Mouse (Mus musculus) heart, adult 2 months (tissue): Measurements from ENCODE around the gene Phf3. TPM values are rescaled to one million over a fixed set of nuclear protein-coding genes. Genes with fewer than 3 reads are reported as not detected.

Source experiments
- DNase-seq, 2 experiments: peaks; one replicate each; pipeline ENCODE4 v3.0.0; 2021
- H3K27ac ChIP-seq: fragments of 200-600 bp; 2 replicates; pipeline ENCODE4 v1.8.1; 2022
- H3K27me3 ChIP-seq: fragments of 200-500 bp; 2 replicates; pipeline ENCODE4 v1.6.1; 2012; ENCODE audit warnings: mild to moderate bottlenecking, low read length, inconsistent platforms, mixed read lengths; ENCODE audit not compliant: control insufficient read depth, insufficient read depth
- H3K36me3 ChIP-seq: fragments of 200-500 bp; 2 replicates; pipeline ENCODE4 v1.6.1; 2012; ENCODE audit warnings: low read length, inconsistent platforms; ENCODE audit not compliant: control insufficient read depth, insufficient read depth
- H3K4me1 ChIP-seq: fragments of 200-500 bp; 2 replicates; pipeline ENCODE4 v1.6.1; 2011; ENCODE audit warnings: low read length; ENCODE audit not compliant: control insufficient read depth, insufficient read depth
- H3K4me3 ChIP-seq: fragments of 200-600 bp; 2 replicates; pipeline ENCODE4 v1.8.1; 2022
- H3K79me2 ChIP-seq: fragments of 200-500 bp; replicated peaks from 2 replicates; pipeline ENCODE4 v1.6.1; 2012; ENCODE audit warnings: mild to moderate bottlenecking, inconsistent platforms, low read length, moderate library complexity, mixed read lengths; ENCODE audit not compliant: control insufficient read depth, insufficient read depth
- H3K9ac ChIP-seq: fragments of 200-500 bp; 2 replicates; pipeline ENCODE4 v1.6.1; 2012; ENCODE audit warnings: low read depth, mild to moderate bottlenecking, control low read depth, inconsistent platforms, low read length, mixed read lengths
- CTCF ChIP-seq: fragments of 200-600 bp; IDR thresholded peaks from 2 replicates; pipeline ENCODE4 v1.8.1; 2022; ENCODE audit warnings: antibody characterized with exemption, mild to moderate bottlenecking, moderate library complexity
- EP300 ChIP-seq: fragments of 200-500 bp; IDR thresholded peaks from 2 replicates; pipeline ENCODE4 v1.6.1; 2011; ENCODE audit warnings: low read depth, low read length, control low read depth; ENCODE audit not compliant: insufficient read depth
- POLR2A ChIP-seq: fragments of 200-500 bp; IDR thresholded peaks from 2 replicates; pipeline ENCODE4 v1.6.1; 2011; ENCODE audit warnings: mild to moderate bottlenecking, low read depth, low read length, control low read depth; ENCODE audit not compliant: insufficient read depth
- WGBS: fragments of 180-500 bp; shearing (Covaris S2); methylation state at CpG from one replicate; pipeline ENCODE4 v1.1.7; 2018; 5-methylcytosine and 5-hydroxymethylcytosine counted together
- intact Hi-C: fragments of 180-260 bp; cut with DNase I; formaldehyde crosslinking; loops from one replicate; pipeline ENCODE4 v1.15.1; 2025
- polyA plus RNA-seq: library from polyadenylated mRNA; depleted of rRNA; stranded (reverse); fragments of >200 nt; gene quantifications from 2 replicates; pipeline ENCODE4 v1.2.3, GENCODE M21; 2012
- total RNA-seq, 2 experiments: library from RNA; stranded (reverse); gene quantifications; 2 replicates each; pipeline ENCODE4 v1.2.3; 2021

Gene Phf3
- total and polyA plus RNA-seq, 3 experiments = 9.5 to 38.3 (median 34.8) TPM

DNA sequence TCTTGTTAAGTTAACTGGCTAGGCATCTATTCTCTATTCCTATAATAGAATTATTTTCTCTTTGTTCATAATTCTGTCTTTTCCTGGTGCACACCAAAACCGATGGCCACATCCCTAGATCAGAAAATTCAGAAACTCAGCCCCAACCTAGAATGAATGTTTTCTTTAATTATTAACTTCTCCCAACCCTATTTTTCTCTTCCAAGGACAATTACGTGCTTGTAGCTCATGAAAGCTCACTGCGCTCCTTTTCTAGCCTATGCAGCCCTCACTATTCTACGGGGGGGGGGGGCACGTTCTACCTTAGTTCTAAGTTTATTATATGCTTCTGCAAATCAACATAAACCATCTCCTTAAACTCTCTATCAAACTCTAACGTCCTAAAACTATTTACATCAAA is 90.0 kb downstream of the Phf3 start:
- Histone ChIP-seq H3K4me3 (no peak overlapping the region), H3K79me2 (no peaks in the 10 kb centered on the region), H3K9ac (no peak overlapping the region), H3K27ac (no peak overlapping the region), H3K36me3 (no peaks in the 10 kb centered on the region), H3K4me1 (no peaks in the 10 kb centered on the region), H3K27me3 (no peaks in the 10 kb centered on the region)
- WGBS = 77% methylated on average over 6 of the region's 6 CpGs
- DNase-seq = no peak
- intact Hi-C loops = loop anchor here (5.0 kb wide), 1 partner anchor 99 kb away; no protein-coding TSS in a partner anchor
- TF ChIP-seq POLR2A (no peak), EP300 (no peak), CTCF (no peak)

GRCm38 (mm10) chr1:30780293-30780692 is 93.4 kb downstream of the Phf3 start:
- Histone ChIP-seq H3K79me2 (no peaks in the 10 kb centered on the region), H3K9ac (no peak overlapping the region), H3K27ac (no peak overlapping the region), H3K27me3 (no peaks in the 10 kb centered on the region), H3K4me3 (no peak overlapping the region), H3K36me3 (no peaks in the 10 kb centered on the region), H3K4me1 (no peaks in the 10 kb centered on the region)
- DNase-seq = no peak
- 48% methylated on average over 6 of the region's 6 CpGs for WGBS
- TF ChIP-seq CTCF = peak; percentile 77
- no peak for TF ChIP-seq POLR2A
- intact Hi-C loops = loop anchor here (5.0 kb wide), 1 partner anchor 102 kb away; no protein-coding TSS in a partner anchor

GRCm38 (mm10) chr1:30779562-30779961 is 94.2 kb downstream of the Phf3 start:
- H3K36me3 ChIP-seq = no peaks in the 10 kb centered on the region
- no peaks in the 10 kb centered on the region for H3K4me1 ChIP-seq
- TF ChIP-seq EP300 (no peak), CTCF (no peak), POLR2A (no peak)
- intact Hi-C loops = loop anchor here (5.0 kb wide), 1 partner anchor 153 kb away; no protein-coding TSS in a partner anchor
- H3K79me2 ChIP-seq = no peaks in the 10 kb centered on the region
- no peak overlapping the region for H3K4me3 ChIP-seq
- DNase-seq = no peak
- WGBS = 69% methylated on average over 3 of the region's 3 CpGs
- H3K9ac ChIP-seq = no peak overlapping the region
- H3K27me3 ChIP-seq = no peaks in the 10 kb centered on the region
- no peak overlapping the region for H3K27ac ChIP-seq

DNA sequence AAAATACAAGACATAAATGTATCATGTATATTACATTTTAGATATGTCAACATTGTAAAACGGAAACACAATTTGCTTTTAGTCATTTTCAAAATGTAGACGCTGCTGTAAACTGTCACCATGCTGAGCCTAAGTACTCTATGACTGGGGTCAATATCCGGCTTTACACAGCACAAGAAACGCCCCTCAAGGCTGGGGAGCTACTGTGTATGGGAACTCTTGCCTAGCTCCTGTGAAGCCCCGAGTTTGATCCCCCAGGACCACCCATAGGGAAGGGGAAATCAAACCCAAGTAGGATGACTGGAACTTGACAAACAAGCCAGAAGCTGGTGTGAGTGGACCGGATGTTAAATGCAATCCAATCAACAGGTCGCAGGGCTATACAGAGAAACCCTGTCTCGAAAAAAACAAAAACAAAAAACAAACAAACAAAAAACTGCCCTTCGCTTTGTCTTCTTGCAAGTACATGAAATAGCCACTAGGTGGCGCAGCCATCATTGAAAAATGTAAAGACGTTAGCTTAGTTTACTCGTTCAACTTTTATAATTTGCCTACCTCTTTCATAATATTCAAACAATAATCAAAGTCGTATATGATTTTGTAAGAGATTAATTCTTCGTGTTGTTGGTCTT is 95.2 kb downstream of the Phf3 start:
- Histone ChIP-seq H3K9ac (no peak overlapping the region), H3K4me3 (no peak overlapping the region), H3K27me3 (no peaks in the 10 kb centered on the region), H3K36me3 (no peaks in the 10 kb centered on the region), H3K79me2 (no peaks in the 10 kb centered on the region), H3K27ac (no peak overlapping the region), H3K4me1 (no peaks in the 10 kb centered on the region)
- TF ChIP-seq EP300 = no peak
- TF ChIP-seq CTCF = peak; percentile 99; the same call in 1 of the 2 replicates
- intact Hi-C loops = loop anchor here (1.0 to 5.0 kb wide), 2 partner anchors 154 to 376 kb away; no protein-coding TSS in a partner anchor
- no peak for DNase-seq
- WGBS = 15% methylated on average over 14 of the region's 14 CpGs

- intact Hi-C loops = loop anchor here (5.0 kb wide), 1 partner anchor 156 kb away; no protein-coding TSS in a partner anchor
- H3K27ac ChIP-seq = no peak overlapping the region
- WGBS = 40% methylated on average over 2 of the region's 2 CpGs
Observed at GRCm38 (mm10) chr1:30776196-30776595, 97.5 kb downstream of the Phf3 start.

GRCm38 (mm10) chr1:30773662-30774061 is 100.1 kb downstream of the Phf3 start:
- no peaks in the 10 kb centered on the region for H3K27me3 ChIP-seq
- TF ChIP-seq POLR2A (no peak), EP300 (no peak), CTCF (no peak)
- 71% methylated on average over 6 of the region's 6 CpGs for WGBS
- H3K4me1 ChIP-seq = no peaks in the 10 kb centered on the region
- intact Hi-C loops = no loop called here
- H3K79me2 ChIP-seq = no peaks in the 10 kb centered on the region
- no peak overlapping the region for H3K4me3 ChIP-seq
- H3K36me3 ChIP-seq = no peaks in the 10 kb centered on the region
- no peak for DNase-seq
- no peak overlapping the region for H3K27ac ChIP-seq
- no peak overlapping the region for H3K9ac ChIP-seq

More at GRCm38 (mm10) chr1:30776196-30776595, 97.5 kb downstream of the Phf3 start:
- no peaks in the 10 kb centered on the region for H3K36me3 ChIP-seq
- no peak overlapping the region for H3K4me3 ChIP-seq
- DNase-seq = no peak
- no peak overlapping the region for H3K9ac ChIP-seq
- TF ChIP-seq CTCF = no peak
- TF ChIP-seq EP300 = no peak
- TF ChIP-seq POLR2A = no peak
- H3K4me1 ChIP-seq = no peaks in the 10 kb centered on the region
- H3K79me2 ChIP-seq = no peaks in the 10 kb centered on the region
- H3K27me3 ChIP-seq = no peaks in the 10 kb centered on the region
